Mouse (Mus musculus) hematopoietic stem cell, adult 5-6 weeks (primary cell): ENCODE data around the gene Uqcrfs1. TPM values are rescaled to one million over a fixed set of nuclear protein-coding genes. Genes with fewer than 3 reads are reported as not detected.
A peak's percentile ranks its signal among the peaks of the same experiment; 100 is the strongest.

Experiments used
- ATAC-seq, 2 experiments: fragments of 125-278 bp in 1 of 2; replicated peaks in 1 of 2; 2 replicates each; pipeline ENCODE4 v1.8.0; 2016 to 2017; ENCODE audit warnings: inconsistent platforms in 2 of 2, mild to moderate bottlenecking in 2 of 2, moderate number of reproducible peaks in 2 of 2, low read depth in 1 of 2, moderate TSS enrichment in 1 of 2; ENCODE audit not compliant: low FRiP score in 2 of 2, poor library complexity in 2 of 2, severe bottlenecking in 2 of 2, insufficient read depth in 1 of 2, low TSS enrichment in 1 of 2
- total RNA-seq: library from RNA; stranded (forward); fragments of 172-1452, 232-1000 nt; gene quantifications from 2 replicates; pipeline ENCODE4 v1.2.3, GENCODE M21; 2017

The Uqcrfs1 gene
- 91.2 and 95.5 TPM in 2 replicates for total RNA-seq

DNA sequence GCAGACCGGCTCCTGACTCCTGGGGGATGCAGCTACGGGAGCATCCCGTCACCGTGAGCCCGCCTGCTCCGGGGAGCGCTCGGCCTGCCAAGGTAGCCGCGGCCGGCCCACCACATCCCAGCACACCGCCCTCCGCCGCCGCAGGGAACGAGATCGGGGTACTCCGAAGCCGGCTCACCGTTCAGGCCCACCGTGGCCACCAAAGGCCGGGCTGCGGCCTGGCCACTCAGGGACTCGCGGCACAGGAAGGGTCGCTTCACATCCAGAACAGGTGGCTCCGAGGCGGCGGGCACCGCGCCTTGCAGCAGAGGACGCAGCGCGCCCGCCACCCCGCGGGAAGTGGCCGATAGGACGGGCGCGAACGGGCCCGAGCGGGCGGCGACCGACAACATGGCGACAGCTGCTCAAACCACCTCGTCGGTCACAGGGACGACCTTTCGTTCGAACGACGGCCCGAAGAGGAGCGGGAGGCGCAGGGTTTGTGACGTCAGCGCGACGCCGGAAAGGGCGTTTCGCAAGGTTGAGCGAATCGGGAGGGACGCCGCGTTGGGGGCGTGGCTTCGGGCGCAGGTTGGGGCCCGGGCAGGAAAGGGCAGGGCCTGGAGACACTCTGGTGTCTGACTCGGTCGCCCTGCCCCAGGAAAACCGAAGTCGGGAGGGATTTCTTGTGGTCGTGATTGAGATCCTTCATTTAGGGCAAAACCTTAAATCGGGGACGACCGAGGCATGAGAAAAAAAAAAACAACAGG is at the start of gene Uqcrfs1:
Gene Uqcrfs1 (minus strand): TSS at position 507 of the 749 bp plus-strand sequence.
- ATAC-seq = peak; percentile 94 to 95

DNA sequence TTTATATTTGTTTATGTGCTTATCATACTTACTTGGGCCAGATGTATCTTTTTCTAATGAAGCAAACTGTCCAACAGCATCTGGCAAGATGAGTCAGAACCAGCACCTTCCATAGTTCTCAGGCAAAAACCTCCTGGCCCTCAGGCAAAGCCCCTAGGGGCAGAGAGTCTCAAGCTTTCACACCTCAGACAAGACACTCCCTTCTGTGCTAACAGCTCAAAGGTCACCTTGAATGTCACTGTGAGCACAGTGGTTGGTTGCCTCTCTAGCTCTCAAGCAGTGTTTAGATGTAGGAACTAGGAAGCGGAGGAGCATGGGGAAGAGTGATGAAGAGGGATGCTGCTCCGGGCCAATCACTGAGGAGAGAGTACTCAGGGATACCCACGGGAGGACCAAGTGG is 40.6 kb upstream of the Uqcrfs1 start:
- ATAC-seq = no peak

DNA sequence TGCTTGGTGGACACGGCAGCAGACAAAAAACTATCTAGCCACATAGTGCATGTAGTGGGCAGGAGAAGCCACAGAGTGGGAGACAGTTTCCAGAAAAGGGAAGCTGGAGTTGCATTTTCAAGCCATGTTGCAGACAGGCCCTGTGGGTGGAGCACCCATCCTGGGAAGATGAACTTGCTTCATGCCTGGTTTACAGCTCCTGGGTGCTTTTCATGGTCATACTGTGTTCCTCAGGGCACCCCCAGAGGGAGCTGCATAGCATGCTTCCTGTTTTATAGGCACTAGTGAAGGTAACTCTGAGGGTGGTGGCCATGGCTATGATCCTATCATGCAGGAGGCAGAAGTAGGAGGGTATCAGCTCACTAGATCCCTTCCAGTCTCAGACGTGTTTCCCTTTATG is 37.4 kb upstream of the Uqcrfs1 start:
- peak; percentile 71 to 72 for ATAC-seq

DNA sequence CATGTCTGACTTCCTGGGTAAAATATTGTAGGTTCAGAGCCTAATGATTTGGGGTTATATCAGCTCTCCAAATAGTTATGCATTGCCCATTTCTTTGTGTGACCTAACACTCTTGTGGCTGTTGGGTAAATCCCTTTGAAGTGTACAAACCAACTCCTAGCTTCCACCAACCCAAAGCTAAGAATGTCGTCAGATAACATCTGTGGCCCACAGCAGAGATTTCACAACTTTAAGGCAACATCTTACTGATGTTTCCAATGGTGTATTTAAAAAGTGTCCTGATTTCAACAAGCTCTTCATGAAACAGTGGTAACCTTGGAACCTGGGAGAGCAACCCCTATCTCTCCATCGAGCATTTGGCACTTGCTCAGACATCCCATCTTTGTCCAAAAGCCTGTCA is 33.6 kb upstream of the Uqcrfs1 start:
- ATAC-seq = no peak

DNA sequence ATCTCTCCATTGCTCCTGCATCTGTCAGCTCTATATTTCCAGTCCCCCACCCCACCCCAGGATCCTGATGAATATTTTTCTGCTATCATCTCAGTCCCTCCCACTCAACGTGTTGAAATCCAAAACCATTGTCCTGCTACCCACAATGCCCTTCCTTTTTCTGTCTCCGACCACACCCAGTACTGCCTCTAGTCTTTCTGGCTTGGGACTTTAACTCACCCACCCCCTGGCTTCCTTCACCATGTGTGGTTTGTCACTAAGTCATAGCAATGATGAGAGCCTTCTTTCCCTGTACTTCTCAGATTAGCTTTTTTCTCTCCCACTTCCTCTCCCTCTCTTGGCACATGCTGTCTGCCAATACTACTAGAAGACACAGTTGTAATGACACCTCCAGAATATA is 31.7 kb upstream of the Uqcrfs1 start:
- no peak for ATAC-seq

DNA sequence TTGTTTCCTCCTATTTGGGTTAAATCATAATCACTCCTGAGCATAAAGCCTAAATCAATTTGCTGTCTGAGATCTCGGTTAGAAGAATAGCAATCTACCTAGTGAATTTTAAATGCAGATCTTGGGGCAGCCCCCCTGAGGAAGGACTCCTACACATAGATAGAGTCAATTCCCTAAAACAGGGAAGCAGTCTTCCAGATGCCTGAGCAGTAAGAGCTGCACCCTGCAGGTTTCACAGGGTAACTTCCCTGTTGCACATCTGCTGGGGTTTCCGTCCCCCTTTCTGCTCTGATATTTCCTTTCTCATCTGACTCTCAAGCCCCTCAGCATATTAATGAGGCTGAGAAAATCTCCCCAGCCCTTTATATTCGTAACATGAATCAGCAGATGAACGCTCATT is 27.8 kb upstream of the Uqcrfs1 start:
- ATAC-seq = peak; percentile 45 to 49; a peak in 2 of 4 replicates

DNA sequence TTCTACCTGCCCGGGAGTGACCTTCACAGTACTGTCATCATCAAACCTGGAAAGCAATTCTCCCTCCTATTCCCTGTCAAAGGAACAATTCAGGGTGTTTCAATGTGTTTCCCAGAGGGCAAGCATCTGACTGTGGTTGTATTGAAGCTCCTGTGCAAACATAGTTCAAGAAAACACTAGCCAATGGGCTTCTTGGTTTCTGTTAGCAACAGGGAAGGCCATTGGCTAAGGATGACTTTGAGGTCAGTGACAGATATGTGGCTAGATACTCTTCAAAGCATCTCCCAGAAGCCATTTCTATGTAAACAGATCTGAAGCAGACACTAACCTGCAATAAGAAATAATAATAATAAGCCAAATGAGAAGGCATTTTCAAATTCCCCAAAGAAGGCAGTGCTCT is 25.0 kb upstream of the Uqcrfs1 start:
- no peak for ATAC-seq

DNA sequence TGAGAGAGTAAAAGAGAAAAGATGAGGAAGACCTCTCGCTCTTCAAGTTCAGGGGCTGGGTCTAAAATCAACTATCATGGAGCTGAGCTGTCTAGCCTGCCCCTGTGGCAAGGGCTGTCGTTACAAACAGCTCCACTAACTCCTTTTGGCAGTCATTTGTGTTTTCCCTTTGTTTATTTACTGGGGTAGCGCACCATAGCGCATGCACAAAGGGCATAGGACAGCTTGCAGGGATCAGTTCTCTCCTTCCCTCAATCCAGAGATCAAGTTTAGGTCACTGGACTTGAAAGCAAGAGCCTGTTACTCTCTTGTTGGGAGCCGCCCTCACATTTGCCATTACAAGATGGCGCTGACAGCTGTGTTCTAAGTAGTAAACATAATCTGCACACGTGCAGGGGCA is 22.4 kb upstream of the Uqcrfs1 start:
- ATAC-seq = no peak

DNA sequence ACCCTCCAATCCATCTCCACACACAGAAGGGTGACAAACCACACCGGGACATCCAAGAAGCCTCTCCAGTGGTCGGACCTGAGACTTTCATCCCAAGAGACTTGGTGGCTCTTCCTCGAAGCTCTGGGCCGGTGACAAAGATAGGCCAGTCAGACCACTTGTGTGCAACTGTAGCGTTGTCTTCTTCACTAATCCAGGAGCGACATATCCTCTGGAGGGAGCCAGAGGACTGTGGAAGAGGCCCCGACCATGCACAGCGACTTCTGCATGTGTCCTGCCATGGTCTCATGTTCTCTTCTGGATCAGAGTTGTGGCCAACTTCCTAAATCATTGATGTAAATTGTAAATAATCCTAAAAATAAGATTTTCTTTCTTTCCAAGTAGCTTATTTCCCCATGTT is 21.6 kb upstream of the Uqcrfs1 start:
- ATAC-seq = peak; percentile 73 to 85

DNA sequence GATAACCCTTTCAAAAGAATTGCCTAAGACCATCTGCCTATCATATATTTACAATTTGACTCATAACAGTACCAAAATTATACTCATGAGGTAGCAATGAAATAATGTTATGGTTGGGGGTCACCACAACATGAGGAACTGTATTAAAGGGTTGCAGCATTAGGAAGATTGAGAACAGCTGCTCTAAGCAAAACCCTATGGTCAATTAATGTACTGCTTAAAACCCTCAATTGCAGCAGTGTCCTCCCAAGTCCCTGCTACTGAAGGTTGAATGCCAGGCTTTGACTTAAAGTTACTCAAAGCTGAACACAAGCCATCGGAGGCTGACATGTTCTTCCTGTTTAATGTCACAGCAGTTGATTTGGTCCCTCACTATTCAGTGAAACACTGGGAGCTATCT is 15.4 kb upstream of the Uqcrfs1 start:
- ATAC-seq = no peak

DNA sequence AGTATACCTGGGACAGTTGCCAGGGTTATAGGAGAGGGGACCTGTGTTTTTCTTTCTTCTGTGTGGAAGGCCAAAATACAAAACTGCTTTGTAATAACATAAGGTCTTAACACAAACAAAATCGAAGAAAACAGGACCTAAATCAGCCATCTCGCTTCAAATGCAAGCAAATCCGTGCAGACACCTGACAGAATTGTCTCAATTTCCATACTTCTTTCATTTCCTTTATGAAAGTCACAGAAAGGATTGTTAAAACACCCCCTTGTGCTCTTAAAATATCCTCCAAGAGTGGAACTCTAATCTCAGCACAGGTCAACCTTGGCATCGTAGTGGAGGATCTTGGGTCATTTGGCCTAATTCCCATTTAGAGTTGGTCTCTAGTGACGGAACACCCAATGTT is 14.9 kb upstream of the Uqcrfs1 start:
- no peak for ATAC-seq

DNA sequence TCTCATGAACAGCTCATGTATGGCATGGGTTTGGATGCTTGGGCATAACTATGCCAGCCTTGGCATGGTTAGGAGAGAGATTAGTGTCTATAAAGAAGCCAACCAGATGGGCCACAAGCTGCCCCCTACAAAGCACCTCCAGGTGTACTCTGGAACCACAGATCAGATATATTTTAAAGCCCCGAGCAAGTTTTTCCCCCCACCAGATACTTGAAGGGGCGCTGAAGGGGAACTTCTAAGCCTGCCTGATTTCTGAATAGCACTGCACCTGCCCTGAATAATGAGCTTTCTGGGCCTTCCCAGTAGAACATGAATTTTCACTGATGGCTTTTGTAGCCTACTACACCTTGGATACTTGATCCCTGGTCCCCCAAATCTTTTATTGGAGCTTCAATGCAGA is 12.6 kb upstream of the Uqcrfs1 start:
- ATAC-seq = no peak

DNA sequence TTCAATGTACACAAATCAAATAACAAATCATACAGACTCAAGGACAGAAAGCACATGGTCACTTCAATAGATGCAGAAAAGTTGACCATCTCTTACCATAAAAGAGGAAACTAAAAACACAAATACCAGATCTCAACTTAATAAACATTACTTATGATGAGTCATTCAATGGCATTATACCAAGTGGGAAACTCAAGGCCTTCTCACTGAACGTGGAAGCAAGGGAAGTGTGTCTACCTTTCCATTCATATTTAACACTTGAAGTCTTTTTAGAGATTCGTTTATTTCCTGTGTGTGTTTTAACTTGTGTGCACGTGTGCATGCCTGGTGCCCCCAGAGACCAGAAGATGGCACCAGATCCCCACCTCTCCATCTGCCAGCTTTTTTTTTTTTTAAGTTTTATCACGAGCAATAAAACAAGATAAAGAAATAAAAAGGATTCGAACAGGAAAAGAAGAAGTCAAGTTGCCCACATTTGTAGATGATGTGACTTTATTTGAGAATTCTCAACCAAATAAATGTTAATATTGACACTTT is 8.0 kb upstream of the Uqcrfs1 start:
- ATAC-seq = no peak

DNA sequence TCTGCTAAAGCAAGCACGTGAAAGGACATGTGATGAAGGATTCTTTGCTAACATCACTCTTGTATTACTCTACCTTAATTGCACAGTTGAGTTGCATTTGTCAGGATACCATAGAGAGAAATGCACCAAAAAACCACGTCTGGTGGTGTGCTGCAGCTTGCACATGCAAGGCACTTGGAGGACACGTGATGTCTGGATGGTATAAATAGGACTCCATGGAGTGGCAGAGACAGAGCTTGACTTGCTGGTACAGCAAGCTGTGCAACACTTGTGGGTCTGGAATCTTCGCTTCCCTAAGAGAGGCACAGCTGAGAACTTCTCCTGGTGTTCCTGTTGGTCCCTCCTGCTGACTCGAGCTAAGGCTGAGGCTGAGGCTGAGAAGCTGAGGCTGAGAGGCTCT is 4.2 kb upstream of the Uqcrfs1 start:
- ATAC-seq = no peak

DNA sequence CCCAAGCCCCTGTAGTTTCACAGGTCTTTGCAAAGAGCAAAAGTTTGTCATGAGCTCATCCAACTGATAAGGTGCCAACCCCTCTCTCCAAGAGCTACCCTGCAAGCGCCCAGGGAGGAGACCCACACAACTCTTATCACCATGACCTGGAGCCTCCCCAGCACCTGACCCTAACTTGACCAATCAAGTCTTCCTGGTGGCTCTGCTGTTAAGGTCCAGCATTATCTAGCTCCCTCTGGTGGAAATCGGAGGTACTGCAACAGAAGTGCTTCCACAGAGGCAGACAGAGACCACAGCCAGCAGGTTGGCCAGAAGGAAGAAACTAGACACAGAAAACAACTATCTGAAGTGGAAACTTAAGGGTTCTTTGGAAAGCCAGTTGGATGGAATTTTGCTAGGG is 3.7 kb upstream of the Uqcrfs1 start:
- peak; percentile 63 to 72 for ATAC-seq

DNA sequence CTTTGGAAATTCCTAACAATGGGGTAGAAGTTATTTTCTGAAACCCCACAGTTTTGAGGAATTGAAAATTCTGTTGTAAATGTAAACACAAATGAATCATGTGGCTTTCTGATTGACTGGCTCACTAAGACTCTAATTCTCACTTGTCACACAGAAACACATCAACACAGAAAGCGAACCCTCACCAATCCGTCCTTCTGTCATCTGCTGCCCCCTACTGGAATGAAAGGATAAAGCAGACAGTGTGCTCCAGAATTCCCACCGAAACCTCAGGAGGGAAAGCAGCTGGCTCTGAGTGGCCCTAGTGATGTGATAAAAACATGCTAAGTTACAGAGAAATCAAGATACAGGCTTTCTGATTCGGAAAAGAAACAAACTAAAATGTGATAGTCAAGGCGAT is 14.4 kb downstream of the Uqcrfs1 start:
- ATAC-seq = peak; percentile 67 to 76

DNA sequence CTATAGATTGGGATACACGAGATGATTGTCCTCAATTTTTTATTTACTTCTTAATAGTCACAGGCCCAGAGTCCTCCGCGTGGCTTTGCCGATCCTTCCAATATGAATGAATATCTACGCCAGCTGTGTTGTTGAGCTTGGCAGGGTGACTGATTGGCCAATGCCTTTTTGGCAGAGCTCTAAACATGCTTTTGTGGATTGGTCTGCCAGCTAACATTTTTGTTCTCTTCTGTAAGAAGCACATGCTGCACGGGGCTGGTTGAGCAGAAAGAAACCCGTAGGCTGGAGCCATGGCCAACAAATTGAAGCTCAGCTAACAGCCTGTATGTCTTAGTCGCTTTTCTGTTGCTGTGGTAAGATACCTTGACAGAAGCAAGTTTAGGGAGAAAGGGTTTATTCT is 20.2 kb downstream of the Uqcrfs1 start:
- no peak for ATAC-seq

DNA sequence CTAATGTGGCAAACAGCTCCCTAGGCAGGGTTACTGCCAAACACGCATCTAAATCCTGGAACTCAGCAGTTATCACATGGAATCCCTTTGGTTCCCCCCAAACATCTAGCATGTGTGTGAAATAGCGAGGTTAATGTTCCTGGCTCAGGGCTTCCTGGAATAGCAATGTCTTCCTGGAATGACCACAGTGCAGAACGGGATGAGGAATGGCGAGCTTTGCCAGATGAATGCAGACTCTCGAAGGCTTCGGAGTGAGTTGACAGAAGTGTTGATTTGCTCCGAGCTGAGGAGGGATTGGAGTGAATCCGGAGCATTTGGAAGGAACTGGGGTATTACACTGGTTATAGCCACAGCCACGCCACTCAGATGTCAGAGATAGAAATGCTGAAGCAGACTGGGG is 21.2 kb downstream of the Uqcrfs1 start:
- ATAC-seq = no peak

DNA sequence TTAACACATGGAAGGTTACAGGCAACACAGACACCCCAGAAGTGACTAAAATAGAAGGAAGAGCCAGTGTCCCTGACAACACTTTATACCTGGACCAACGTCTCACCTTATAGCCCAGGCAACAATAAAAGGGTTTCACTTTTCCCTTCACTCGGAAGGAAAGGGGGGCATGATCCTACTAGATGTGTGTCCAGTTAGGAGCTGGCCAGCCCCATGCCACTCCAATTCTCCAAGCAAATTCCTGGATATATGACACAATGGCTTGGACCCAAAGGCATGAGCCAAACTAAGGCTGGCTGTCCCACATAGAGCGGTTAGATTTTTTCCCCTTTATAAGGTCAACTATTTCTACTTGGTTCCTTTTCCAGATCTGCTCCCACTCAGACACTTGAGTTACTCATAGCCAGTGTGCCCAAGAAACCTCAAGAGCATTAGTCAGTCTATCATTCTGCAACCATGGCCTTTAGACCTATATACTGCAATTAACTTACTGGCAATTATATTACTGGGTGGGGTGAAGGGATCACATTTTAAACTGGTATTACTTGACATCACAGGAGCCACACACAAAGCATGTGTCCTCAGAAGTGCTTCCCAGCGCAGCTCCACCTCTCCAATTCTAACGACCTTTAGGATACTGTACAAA is 21.8 kb downstream of the Uqcrfs1 start:
- ATAC-seq = no peak
